Mouse (Mus musculus) cerebellum, adult 2 months (tissue): ENCODE measurements at regions not wholly inside any gene's neighbourhood (a gene's known extent, or its start where the extent isn't known, plus 50 kb on each side); places are given as distances from the start of the nearest gene placed in this dataset.

Experiments
- CTCF ChIP-seq: fragments of 200-500 bp; IDR thresholded peaks from 2 replicates; pipeline ENCODE4 v1.5.1; 2011; ENCODE audit warnings: low read depth, mild to moderate bottlenecking, control low read depth, low read length, moderate library complexity, borderline replicate concordance; ENCODE audit not compliant: insufficient read depth
- POLR2A ChIP-seq: fragments of 200-500 bp; IDR thresholded peaks from 2 replicates; pipeline ENCODE4 v1.6.1; 2011; ENCODE audit warnings: low read length, control low read depth, borderline replicate concordance; ENCODE audit not compliant: insufficient read depth

- TF ChIP-seq CTCF (no peak), POLR2A (no peak)
These were observed 177.6 kb upstream of the Spaca1 start for GRCm38 (mm10) chr4:34227611-34228010.
